Mouse (Mus musculus): Measurements from ENCODE around the gene Dlgap3.

DNA sequence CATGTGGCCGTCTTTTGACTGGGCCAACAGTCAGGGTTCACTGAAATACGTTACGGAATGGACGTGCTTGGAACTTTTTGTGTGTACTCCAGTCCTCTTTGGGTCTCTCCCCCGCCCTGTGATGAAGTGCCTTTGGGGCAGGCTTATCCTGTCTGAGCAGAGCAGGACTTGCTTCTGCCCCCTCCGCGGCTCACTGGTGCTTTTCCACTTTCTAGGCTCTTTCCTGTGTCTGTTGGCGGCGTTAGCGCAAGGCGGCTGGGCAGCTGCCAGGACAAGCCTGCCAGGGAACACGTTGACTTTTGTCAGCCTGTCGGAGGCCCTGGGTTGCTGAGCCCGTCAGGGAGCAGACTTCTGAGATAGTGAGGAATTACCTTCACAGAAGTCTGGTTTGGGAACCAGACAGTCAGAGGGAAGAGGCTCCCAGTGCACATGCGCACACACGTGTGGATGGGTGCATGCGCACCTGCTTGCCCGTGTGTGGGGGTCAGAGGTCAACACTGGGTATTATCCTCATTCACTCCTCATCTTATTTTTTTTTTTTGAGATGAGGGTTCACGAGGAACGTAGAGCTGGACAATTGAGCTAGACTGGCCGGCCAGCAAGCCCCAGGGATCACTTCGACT, 83.1 kb downstream of the Dlgap3 start:
- TF ChIP-seq GATA1 (IDR thresholded peaks at IDR 0.05; ENCODE audit: low read length) (no peak), TAL1 (IDR thresholded peaks at IDR 0.05; ENCODE audit: low read length) (no peak)
